In genomic region chr3:108145534-108146445, GRCm38 (mm10) we compare ENCODE assay signal across 8 mouse cellular contexts. TPM values are rescaled to one million over a fixed set of nuclear protein-coding genes. Genes with fewer than 3 reads are reported as not detected.
A peak's percentile ranks its signal among the peaks of the same experiment; 100 is the strongest.
DNase-seq lines count a peak whose midpoint lies in the region; ATAC-seq and TF ChIP-seq lines count a peak whose summit lies in the region.

Gnai3 (minus strand) TSS chr3:108146146.

- H3K36me3 ChIP-seq in hindbrain, embryonic 13.5 days = 0 out of 2 replicates have a peak, but pooled peaks cover 2% of the 10 kb centered on the region

- H3K4me1 ChIP-seq in hindbrain, embryonic 13.5 days (replicated peaks) = peaks cover 38% of the 10 kb centered on the region

- H3K27me3 ChIP-seq in Patski = no peaks in the 10 kb centered on the region
- no peaks in the 10 kb centered on the region for H3K27me3 ChIP-seq in hindbrain, embryonic 13.5 days

- POLR2A ChIA-PET in Patski (lab: Charles Lee) = interaction anchor here (1.0 to 3.1 kb wide), 8 partner anchors 10 to 64 kb away, joined by 4 to 21 read pairs (median 7); partner anchors contain the start of genes Ampd2, Cyb561d1 and Gnat2

- no peaks in the 10 kb centered on the region for H3K9me3 ChIP-seq in hindbrain, embryonic 13.5 days

- H3K4me3 ChIP-seq in hindbrain, embryonic 13.5 days = peak within 1 kb of the TSS; percentile 98

- CTCF ChIA-PET in Patski (lab: Charles Lee) = interaction anchor here (1.0 to 6.0 kb wide), 13 partner anchors 9 to 277 kb away, joined by 3 to 45 read pairs (median 6); partner anchors contain the start of gene Gpr61

- under 1% methylated on average over 63 of the region's 63 CpGs for WGBS in hindbrain, embryonic 13.5 days

- peak within 1 kb of the TSS; percentile 98 for H3K9ac ChIP-seq in hindbrain, embryonic 13.5 days

- peak within 1 kb of the TSS; percentile 97 for H3K27ac ChIP-seq in hindbrain, embryonic 13.5 days

- TF ChIP-seq CTCF in Patski (IDR thresholded peaks at IDR 0.05) = no peak

- peak within 1 kb of the TSS; percentile 86 for H3K4me2 ChIP-seq in hindbrain, embryonic 13.5 days

- in situ Hi-C loops in Patski (cut with MboI; ENCODE audit: low pct_unique_long_range_greater_than_20kb) = loop anchor here (5.0 to 10.0 kb wide), 4 partner anchors 63 to 441 kb away; no protein-coding TSS in a partner anchor

- peak; percentile 97 for ATAC-seq in Patski
- peak; percentile 95 for ATAC-seq in hindbrain, embryonic 13.5 days (ENCODE audit: low FRiP score)

- DNase-seq in Patski (ENCODE audit: low read depth, low spot score) = peak; percentile 80
- peak; percentile 89 to 91 for DNase-seq in cerebellum, postnatal 14 days
- DNase-seq in frontal cortex, postnatal 14 days (ENCODE audit: low spot score in 2 of 2) = peak; percentile 82 to 85
- peak; percentile 82 to 90 for DNase-seq in layer of hippocampus, postnatal 25 days (ENCODE audit: extremely low spot score in 1 of 2, low spot score in 1 of 2)
- DNase-seq in lung, postnatal 25 days (ENCODE audit: low spot score) = peak; percentile 95
- DNase-seq in retina, embryonic 14.5 days (ENCODE audit: low spot score) = peak; percentile 92
- peak; percentile 92 for DNase-seq in thymus, postnatal 4 days

RNA-seq across cellular contexts. Expression of gene Gnai3, which starts in this region (rescaled TPM):
- polyA plus RNA-seq in Patski (2021) = 136 TPM
- 146 and 148 TPM in 2 replicates for polyA plus RNA-seq in hindbrain, embryonic 13.5 days (2015; fragmentation: Nextera tagmentation; extraction: Ambion mirVana)
- 10 to 100 TPM; 31.6 to 31.9 TPM for total RNA-seq in layer of hippocampus, postnatal 25 days (2021)

Comparison
In these comparisons a context has a peak if more than half of its experiments do, and no peak if none do; other contexts are left out.
1. Peak in every context shown above with its lines: DNase-seq, ATAC-seq, H3K4me3 ChIP-seq and H3K27ac ChIP-seq.